Mouse (Mus musculus) heart, embryonic 12.5 days (tissue): ENCODE measurements around the gene Ralgapa2. TPM values are rescaled to one million over a fixed set of nuclear protein-coding genes. Genes with fewer than 3 reads are reported as not detected.

Source experiments
- ATAC-seq: fragments of 200-750 bp; cut with Nextera tagmentation; 2 replicates; pipeline ENCODE4 v1.8.0; 2017; ENCODE audit warnings: moderate TSS enrichment, moderate library complexity; ENCODE audit not compliant: insufficient number of reproducible peaks, low FRiP score
- H3K27ac ChIP-seq: fragments of 300-500 bp; sonication (generic); 2 replicates; pipeline ENCODE4 v1.5.1; 2016; ENCODE audit warnings: mild to moderate bottlenecking, moderate library complexity; ENCODE audit not compliant: poor library complexity, severe bottlenecking
- H3K27me3 ChIP-seq: fragments of 300-500 bp; sonication (generic); replicated peaks from 2 replicates; pipeline ENCODE4 v1.6.1; 2016; ENCODE audit warnings: mild to moderate bottlenecking, moderate library complexity
- H3K36me3 ChIP-seq: fragments of 300-500 bp; sonication (generic); 2 replicates; pipeline ENCODE4 v1.6.1; 2016; ENCODE audit warnings: mild to moderate bottlenecking, moderate library complexity
- H3K4me1 ChIP-seq: fragments of 300-500 bp; sonication (generic); replicated peaks from 2 replicates; pipeline ENCODE4 v1.6.1; 2016; ENCODE audit warnings: mild to moderate bottlenecking
- H3K4me2 ChIP-seq: fragments of 300-500 bp; sonication (generic); 2 replicates; pipeline ENCODE4 v1.6.1; 2016; ENCODE audit warnings: mild to moderate bottlenecking, moderate library complexity
- H3K4me3 ChIP-seq: fragments of 300-500 bp; sonication (generic); 2 replicates; pipeline ENCODE4 v1.5.1; 2016; ENCODE audit warnings: mild to moderate bottlenecking
- H3K9ac ChIP-seq: fragments of 300-500 bp; sonication (generic); 2 replicates; pipeline ENCODE4 v1.6.1; 2016; ENCODE audit warnings: mild to moderate bottlenecking, moderate library complexity
- H3K9me3 ChIP-seq: fragments of 300-500 bp; sonication (generic); replicated peaks from 2 replicates; pipeline ENCODE4 v1.6.1; 2016; ENCODE audit warnings: mild to moderate bottlenecking, moderate library complexity
- WGBS: fragments of 180-500 bp; shearing (Covaris S2); methylation state at CpG from one replicate; pipeline ENCODE4 v1.1.7; 2016; 5-methylcytosine and 5-hydroxymethylcytosine counted together
- polyA plus RNA-seq: library from polyadenylated mRNA; unstranded; fragments of >200 nt; fragmentation: Nextera tagmentation; extraction: Ambion mirVana; gene quantifications from 2 replicates; pipeline ENCODE4 v1.2.1, GENCODE M21; 2016

Ralgapa2 gene
- polyA plus RNA-seq, 1 experiment from 2014 or later, result 11.3 TPM

DNA sequence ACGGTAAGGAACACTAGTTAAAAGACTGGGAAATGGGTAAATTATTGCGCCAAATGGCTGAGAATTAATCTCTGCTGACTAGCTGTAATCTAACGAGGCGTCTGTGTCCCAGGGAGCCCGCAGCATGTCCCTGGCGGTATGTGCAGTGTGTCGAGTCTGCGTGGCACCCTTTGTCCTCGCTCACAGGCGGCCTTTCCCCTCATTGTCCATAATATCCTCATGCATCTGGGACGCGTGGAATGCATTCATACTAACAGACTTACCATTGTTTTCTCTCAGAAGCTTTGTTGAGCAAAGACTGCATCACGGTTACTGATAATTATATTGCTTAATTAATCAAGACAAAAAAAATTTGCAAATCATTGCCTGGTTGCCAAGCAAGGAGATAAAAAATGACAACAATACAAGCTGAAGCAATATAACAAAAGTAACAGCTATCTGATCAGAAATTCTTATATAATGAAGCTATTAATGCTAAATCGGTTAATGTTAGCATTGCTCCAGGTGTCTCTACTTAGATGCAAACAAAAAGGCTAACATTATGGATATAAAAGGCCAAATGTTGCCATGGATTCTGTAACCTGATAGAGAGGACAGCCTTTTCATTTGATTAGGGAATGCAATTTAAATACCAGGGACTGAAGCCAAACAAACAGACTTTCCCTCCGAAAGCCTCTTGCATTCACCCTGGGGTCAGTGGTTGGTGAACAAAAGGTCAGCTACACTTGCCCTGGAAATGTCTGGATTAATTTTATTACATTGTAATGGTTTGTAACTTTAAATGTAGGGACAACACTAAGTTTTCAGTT, 187.0 kb downstream of the Ralgapa2 start:
- no peak overlapping the region for H3K9ac ChIP-seq
- no peaks in the 10 kb centered on the region for H3K27me3 ChIP-seq
- WGBS, result 76% methylated on average over 15 of the region's 15 CpGs
- H3K36me3 ChIP-seq, result peaks cover 13% of the 10 kb centered on the region; the same call in 1 of the 2 replicates
- no peak overlapping the region for H3K4me3 ChIP-seq
- H3K4me2 ChIP-seq, result no peak overlapping the region
- no peaks in the 10 kb centered on the region for H3K9me3 ChIP-seq
- H3K4me1 ChIP-seq, result no peaks in the 10 kb centered on the region
- H3K27ac ChIP-seq, result no peak overlapping the region
- ATAC-seq, result no peak

DNA sequence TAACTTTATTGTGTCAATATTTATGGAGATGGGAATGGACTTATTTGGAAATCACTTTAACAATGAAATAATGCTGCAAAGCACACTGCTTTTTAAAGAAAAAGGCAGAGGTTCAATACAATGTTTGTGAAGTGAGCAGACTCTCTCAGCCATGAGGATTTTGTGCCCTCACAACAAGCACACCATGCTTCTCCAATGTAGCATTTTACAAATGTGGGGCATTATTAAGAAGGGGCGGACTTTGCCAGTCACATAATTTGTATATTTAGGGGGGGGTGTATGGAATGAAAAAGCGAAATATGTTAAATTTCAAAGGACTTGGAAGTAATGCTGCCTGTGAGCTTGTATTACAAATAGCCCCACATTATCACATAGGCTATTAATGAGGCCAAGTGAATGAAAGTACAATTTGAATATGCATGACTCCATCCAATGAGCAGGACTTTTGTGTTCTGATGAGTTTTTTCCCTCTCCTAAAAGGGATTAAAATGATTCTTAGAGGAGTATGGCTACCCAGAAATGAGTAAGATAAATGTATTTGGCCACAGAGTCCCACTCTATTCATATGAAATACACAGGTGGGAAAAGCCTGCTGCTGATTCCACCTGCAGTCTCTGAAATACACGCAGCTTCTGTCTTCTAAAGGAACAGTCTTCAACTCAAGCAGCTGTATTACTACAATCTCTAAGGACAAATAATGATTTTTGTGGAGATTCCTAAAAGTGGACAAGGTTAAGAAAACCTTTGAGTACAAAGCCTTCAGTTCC, 187.8 kb downstream of the Ralgapa2 start:
- no peak for ATAC-seq
- no peak overlapping the region for H3K4me2 ChIP-seq
- 85% methylated on average over 3 of the region's 3 CpGs for WGBS
- no peak overlapping the region for H3K4me3 ChIP-seq
- H3K9me3 ChIP-seq, result no peaks in the 10 kb centered on the region
- H3K4me1 ChIP-seq, result no peaks in the 10 kb centered on the region
- H3K36me3 ChIP-seq, result peaks cover 9% of the 10 kb centered on the region; the same call in 1 of the 2 replicates
- no peak overlapping the region for H3K27ac ChIP-seq
- H3K27me3 ChIP-seq, result no peaks in the 10 kb centered on the region
- H3K9ac ChIP-seq, result no peak overlapping the region

DNA sequence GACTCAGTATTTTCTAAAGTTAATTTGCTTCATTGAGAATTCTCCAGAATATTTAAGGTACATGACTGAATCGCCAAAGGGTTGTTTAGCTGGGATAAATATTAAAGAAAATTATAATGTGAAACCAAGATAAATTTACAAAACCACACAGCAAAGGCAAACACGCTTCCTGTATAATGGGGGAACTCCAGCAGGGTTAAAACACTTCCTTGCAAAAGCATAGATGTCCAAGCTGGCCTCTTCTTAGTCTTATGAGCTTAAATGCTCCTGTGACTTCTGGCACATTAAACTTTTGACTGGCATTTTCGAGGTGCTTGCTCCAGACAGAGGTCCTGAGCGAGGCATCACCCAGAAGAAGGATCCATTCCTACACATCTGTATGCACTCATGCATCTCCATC, 188.6 kb downstream of the Ralgapa2 start:
- Histone ChIP-seq H3K4me1 (no peaks in the 10 kb centered on the region), H3K27ac (no peak overlapping the region), H3K4me3 (no peak overlapping the region), H3K4me2 (no peak overlapping the region), H3K36me3 (peaks cover 9% of the 10 kb centered on the region; the same call in 1 of the 2 replicates), H3K9ac (no peak overlapping the region), H3K9me3 (no peaks in the 10 kb centered on the region), H3K27me3 (no peaks in the 10 kb centered on the region)
- WGBS, result 87% methylated on average over 4 of the region's 4 CpGs
- ATAC-seq, result no peak

DNA sequence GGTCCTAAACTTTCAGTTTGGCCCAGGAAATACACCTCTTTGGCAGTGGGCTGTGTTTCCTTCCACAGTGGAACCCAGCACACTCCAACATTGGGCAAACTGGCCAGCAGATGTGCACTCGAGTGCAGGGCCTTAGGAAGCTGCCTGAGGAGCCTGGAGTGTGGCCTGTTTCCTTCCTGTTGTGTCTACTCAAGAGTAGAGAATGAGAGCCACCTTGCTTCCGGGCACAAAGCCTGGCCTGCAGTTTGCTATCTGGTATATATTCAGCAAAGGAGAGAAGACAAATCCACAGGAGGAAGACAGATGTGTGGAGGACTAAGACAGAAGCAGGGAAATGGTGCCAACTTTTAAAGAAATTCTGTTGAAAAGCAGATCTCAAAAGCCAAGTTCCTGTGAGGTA, 189.4 kb downstream of the Ralgapa2 start:
- H3K9me3 ChIP-seq, result no peaks in the 10 kb centered on the region
- no peaks in the 10 kb centered on the region for H3K4me1 ChIP-seq
- H3K27ac ChIP-seq, result no peak overlapping the region
- H3K9ac ChIP-seq, result no peak overlapping the region
- H3K27me3 ChIP-seq, result no peaks in the 10 kb centered on the region
- 38% methylated on average over 2 of the region's 2 CpGs for WGBS
- H3K4me2 ChIP-seq, result no peak overlapping the region
- no peak overlapping the region for H3K4me3 ChIP-seq
- H3K36me3 ChIP-seq, result peaks cover 9% of the 10 kb centered on the region; the same call in 1 of the 2 replicates
- no peak for ATAC-seq

GRCm38 (mm10) chr2:146322019-146322418, 190.1 kb downstream of the Ralgapa2 start:
- peaks cover 6% of the 10 kb centered on the region; the same call in 1 of the 2 replicates for H3K36me3 ChIP-seq
- no peak overlapping the region for H3K27ac ChIP-seq
- no peak overlapping the region for H3K9ac ChIP-seq
- H3K4me1 ChIP-seq, result no peaks in the 10 kb centered on the region
- 84% methylated on average over 2 of the region's 2 CpGs for WGBS
- H3K9me3 ChIP-seq, result no peaks in the 10 kb centered on the region
- no peak for ATAC-seq
- H3K4me2 ChIP-seq, result no peak overlapping the region
- H3K27me3 ChIP-seq, result no peaks in the 10 kb centered on the region
- H3K4me3 ChIP-seq, result no peak overlapping the region

- no peak overlapping the region for H3K27ac ChIP-seq
- no peaks in the 10 kb centered on the region for H3K4me1 ChIP-seq
- WGBS, result 88% methylated on average over 2 of the region's 2 CpGs
- no peak overlapping the region for H3K4me2 ChIP-seq
- no peak overlapping the region for H3K4me3 ChIP-seq
- no peaks in the 10 kb centered on the region for H3K9me3 ChIP-seq
- no peak overlapping the region for H3K9ac ChIP-seq
- no peaks in the 10 kb centered on the region for H3K27me3 ChIP-seq
- no peak for ATAC-seq
- H3K36me3 ChIP-seq, result peaks cover 6% of the 10 kb centered on the region; the same call in 1 of the 2 replicates
Measured at GRCm38 (mm10) chr2:146320666-146321065, 191.5 kb downstream of the Ralgapa2 start.

DNA sequence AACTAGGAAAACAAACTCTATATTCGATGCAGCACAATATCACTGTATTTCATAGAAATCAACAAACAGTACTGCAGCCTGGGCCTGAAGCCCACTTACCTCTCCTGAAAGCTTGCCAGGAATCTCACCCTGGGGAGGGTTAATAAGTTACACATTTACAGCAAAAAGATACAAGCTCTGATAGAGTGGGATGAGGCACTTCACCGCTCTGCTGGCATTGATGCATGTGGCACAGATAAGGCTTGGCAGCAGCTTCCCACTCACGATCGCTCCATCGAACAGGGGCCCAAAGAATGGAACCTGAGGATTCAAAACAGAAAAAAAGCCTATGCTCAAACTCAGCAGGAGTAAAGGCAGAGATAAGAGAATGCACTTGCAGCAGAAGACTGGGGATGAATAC, 197.4 kb downstream of the Ralgapa2 start:
- Histone ChIP-seq H3K4me3 (no peak overlapping the region), H3K27me3 (no peaks in the 10 kb centered on the region), H3K9me3 (no peaks in the 10 kb centered on the region), H3K9ac (no peak overlapping the region), H3K27ac (no peak overlapping the region), H3K4me1 (no peaks in the 10 kb centered on the region), H3K36me3 (peaks cover 6% of the 10 kb centered on the region; the same call in 1 of the 2 replicates), H3K4me2 (no peak overlapping the region)
- WGBS, result 62% methylated on average over 5 of the region's 5 CpGs
- no peak for ATAC-seq

DNA sequence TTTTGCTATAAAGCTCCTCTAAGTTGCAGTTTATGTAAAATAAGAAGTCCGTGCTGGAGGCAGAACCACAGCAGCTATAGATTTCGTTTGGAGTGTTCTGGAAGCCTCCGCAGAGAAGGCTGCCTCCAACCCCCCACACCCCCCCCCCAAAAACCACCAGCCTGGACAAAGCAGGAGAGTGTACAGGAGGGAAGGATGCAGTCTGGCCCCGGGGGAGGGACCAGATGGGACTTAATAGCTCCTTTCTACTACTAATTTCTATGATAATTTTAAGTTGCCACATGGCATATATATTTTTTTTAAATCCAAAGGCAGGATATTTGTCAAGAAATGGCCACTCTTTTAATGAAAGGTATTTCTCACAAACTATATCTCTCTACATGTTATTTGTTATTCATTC, 198.3 kb downstream of the Ralgapa2 start:
- Histone ChIP-seq H3K4me2 (no peak overlapping the region), H3K27me3 (no peaks in the 10 kb centered on the region), H3K9ac (no peak overlapping the region), H3K36me3 (peaks cover 6% of the 10 kb centered on the region; the same call in 1 of the 2 replicates), H3K4me1 (no peaks in the 10 kb centered on the region), H3K9me3 (no peaks in the 10 kb centered on the region), H3K4me3 (no peak overlapping the region), H3K27ac (no peak overlapping the region)
- ATAC-seq, result no peak
- WGBS, result 82% methylated on average over 4 of the region's 4 CpGs

DNA sequence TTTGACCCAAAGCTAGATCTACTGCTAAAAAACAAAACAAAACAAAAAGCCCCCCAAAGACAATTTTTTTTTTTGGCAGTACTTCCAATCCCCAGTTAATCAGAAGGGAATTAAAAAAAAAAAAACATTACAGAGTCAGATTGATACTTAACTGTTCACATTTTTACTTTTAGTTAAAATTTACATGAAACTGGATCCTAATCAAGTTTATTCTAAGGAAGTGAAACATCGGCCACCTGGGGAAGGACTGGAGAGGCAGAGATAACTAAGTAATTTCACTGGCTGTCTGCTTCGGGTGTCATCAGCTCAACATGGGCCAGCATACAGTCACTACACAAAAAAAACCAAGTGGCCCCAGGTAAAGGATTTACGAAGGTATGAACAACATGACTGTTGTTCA, 201.4 kb downstream of the Ralgapa2 start:
- Histone ChIP-seq H3K36me3 (peaks cover 6% of the 10 kb centered on the region; the same call in 1 of the 2 replicates), H3K9me3 (no peaks in the 10 kb centered on the region), H3K4me2 (no peak overlapping the region), H3K4me1 (peaks cover 5% of the 10 kb centered on the region; the same call in 1 of the 2 replicates), H3K27ac (no peak overlapping the region), H3K9ac (no peak overlapping the region), H3K27me3 (no peaks in the 10 kb centered on the region), H3K4me3 (no peak overlapping the region)
- ATAC-seq, result no peak
- WGBS, result 81% methylated on average over 3 of the region's 3 CpGs

DNA sequence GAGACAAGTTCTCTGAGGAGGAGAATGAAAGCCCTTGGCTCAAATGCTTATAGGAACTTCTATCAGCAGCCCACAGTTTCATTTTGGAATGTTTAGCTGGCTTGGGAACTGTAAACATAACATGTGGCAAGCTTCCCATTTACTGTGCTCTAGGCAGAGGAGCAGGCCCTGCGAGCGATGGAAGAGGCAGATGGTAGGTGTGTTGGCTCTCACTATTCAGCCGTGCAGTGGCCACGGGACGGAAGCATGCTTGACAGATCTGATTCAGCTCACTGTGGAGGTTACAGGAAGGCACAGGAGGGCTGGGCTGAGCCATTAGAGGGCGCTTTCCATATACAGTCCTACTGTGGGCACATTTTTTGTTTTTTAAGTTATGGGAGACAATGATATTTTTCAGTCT, 201.9 kb downstream of the Ralgapa2 start:
- WGBS, result 73% methylated on average over 6 of the region's 6 CpGs
- Histone ChIP-seq H3K27me3 (no peaks in the 10 kb centered on the region), H3K27ac (no peak overlapping the region), H3K4me3 (no peak overlapping the region), H3K36me3 (peaks cover 6% of the 10 kb centered on the region; the same call in 1 of the 2 replicates), H3K9ac (no peak overlapping the region), H3K4me1 (peaks cover 5% of the 10 kb centered on the region; the same call in 1 of the 2 replicates), H3K4me2 (no peak overlapping the region), H3K9me3 (no peaks in the 10 kb centered on the region)
- ATAC-seq, result no peak

GRCm38 (mm10) chr2:146309413-146309812, 202.7 kb downstream of the Ralgapa2 start:
- ATAC-seq, result no peak
- H3K4me3 ChIP-seq, result no peak overlapping the region
- H3K36me3 ChIP-seq, result no peaks in the 10 kb centered on the region
- H3K4me1 ChIP-seq, result peaks cover 5% of the 10 kb centered on the region; the same call in 1 of the 2 replicates
- H3K27ac ChIP-seq, result no peak overlapping the region
- H3K9me3 ChIP-seq, result no peaks in the 10 kb centered on the region
- no peaks in the 10 kb centered on the region for H3K27me3 ChIP-seq
- 93% methylated on average over 2 of the region's 2 CpGs for WGBS
- H3K4me2 ChIP-seq, result no peak overlapping the region
- no peak overlapping the region for H3K9ac ChIP-seq
